Mouse (Mus musculus) olfactory bulb, adult 2 months (tissue): ENCODE results near the gene Tmem158.

Source experiments
- CTCF ChIP-seq: fragments of 200-500 bp; IDR thresholded peaks from 2 replicates; pipeline ENCODE4 v1.5.1; 2012; ENCODE audit warnings: low read depth, mild to moderate bottlenecking, low read length, moderate library complexity; ENCODE audit not compliant: insufficient read depth
- POLR2A ChIP-seq: fragments of 200-500 bp; IDR thresholded peaks from 2 replicates; pipeline ENCODE4 v1.6.1; 2012; ENCODE audit warnings: mild to moderate bottlenecking, low read depth, low read length, moderate library complexity; ENCODE audit not compliant: insufficient read depth

DNA sequence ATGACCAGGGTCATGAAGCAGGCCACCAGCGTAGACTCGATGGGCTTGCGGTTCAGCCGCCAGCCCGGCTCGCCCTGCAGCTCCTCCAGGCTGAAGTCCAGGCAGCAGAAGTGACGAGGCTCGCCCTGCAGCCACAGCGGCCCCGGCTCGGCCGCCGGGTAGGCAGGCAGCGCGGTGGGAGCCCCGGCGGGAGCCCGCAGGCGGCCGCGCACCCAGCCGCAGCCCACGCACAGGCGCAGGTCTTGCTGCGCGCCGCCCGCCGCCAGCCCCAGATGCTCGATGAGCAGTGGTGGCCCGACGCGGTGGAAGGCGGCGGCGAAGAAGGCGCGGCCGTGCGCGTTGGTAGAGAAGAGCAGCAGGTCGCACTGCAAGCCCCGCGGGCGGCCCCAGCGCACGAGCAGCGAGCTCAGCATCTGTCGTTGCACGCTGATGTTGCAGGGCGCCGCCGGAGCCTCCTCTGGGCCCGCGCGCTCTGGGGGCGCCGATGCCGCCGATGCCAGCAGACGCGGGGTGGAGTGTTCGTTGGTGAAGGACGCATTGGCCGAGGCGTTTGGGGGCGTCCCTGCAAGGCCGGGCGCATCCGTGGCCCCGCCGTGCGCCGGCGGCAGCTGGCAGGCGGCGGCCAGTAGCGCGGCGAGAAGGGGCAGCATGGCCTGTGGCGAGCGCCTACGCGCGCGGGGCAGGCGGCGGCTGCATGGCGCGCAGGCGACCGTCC lies 511 bp downstream of the Tmem158 start:
- TF ChIP-seq POLR2A: no peak
- TF ChIP-seq CTCF: no peak
